Mouse (Mus musculus) C2C12 (cell line): ENCODE results near the gene Stoml3. TPM values are rescaled to one million over a fixed set of nuclear protein-coding genes. Genes with fewer than 3 reads are reported as not detected.

Experiments
- H3K27me3 ChIP-seq: one replicate; pipeline ENCODE4 v1.6.1; 2011; ENCODE audit not compliant: control insufficient read depth, insufficient read depth, insufficient read length
- H3K36me3 ChIP-seq: one replicate; pipeline ENCODE4 v1.6.1; 2011; ENCODE audit not compliant: control insufficient read depth, insufficient read depth
- H3K4me3 ChIP-seq: one replicate; pipeline ENCODE4 v1.5.1; 2011; ENCODE audit warnings: mild to moderate bottlenecking, control low read depth; ENCODE audit not compliant: poor library complexity, insufficient read depth, severe bottlenecking
- H3K79me2 ChIP-seq: one replicate; pipeline ENCODE4 v1.6.1; 2011; ENCODE audit not compliant: control insufficient read depth, insufficient read depth
- H3K79me3 ChIP-seq: one replicate; pipeline ENCODE4 v1.6.1; 2011; ENCODE audit warnings: low read depth, control low read depth
- H3ac ChIP-seq: one replicate; pipeline ENCODE3; 2011; ENCODE audit warnings: low read depth; ENCODE audit not compliant: control insufficient read depth, insufficient read length
- CEBPB ChIP-seq: IDR thresholded peaks from one replicate; pipeline ENCODE4 v1.6.1; 2011; ENCODE audit warnings: low read depth, mild to moderate bottlenecking, control low read depth, moderate library complexity
- CTCF ChIP-seq: IDR thresholded peaks from one replicate; pipeline ENCODE4 v1.5.1; 2011; ENCODE audit not compliant: control insufficient read depth, insufficient read depth, insufficient read length
- FOSL1 ChIP-seq: IDR thresholded peaks from one replicate; pipeline ENCODE4 v1.8.0; 2011; ENCODE audit warnings: mild to moderate bottlenecking, low read length; ENCODE audit not compliant: poor library complexity, insufficient read depth, severe bottlenecking
- MAX ChIP-seq: IDR thresholded peaks from one replicate; pipeline ENCODE4 v1.6.1; 2011; ENCODE audit warnings: mild to moderate bottlenecking, control low read depth
- MYOD1 ChIP-seq: IDR thresholded peaks from one replicate; pipeline ENCODE4 v1.6.1; 2011; ENCODE audit warnings: low read depth; ENCODE audit not compliant: control insufficient read depth, insufficient read length
- MYOG ChIP-seq: IDR thresholded peaks from one replicate; pipeline ENCODE4 v1.6.1; 2011; ENCODE audit not compliant: control insufficient read depth, insufficient read length; ENCODE audit errors: extremely low read depth
- USF1 ChIP-seq: IDR thresholded peaks from one replicate; pipeline ENCODE4 v1.6.1; 2011; ENCODE audit warnings: low read depth, mild to moderate bottlenecking, control low read depth, moderate library complexity
- polyA plus RNA-seq: library from polyadenylated mRNA; unstranded; fragments of >200 nt; fragmentation: generic; extraction: Trizol; gene quantifications from one replicate; pipeline ENCODE4 v1.2.1, GENCODE M21; 2012; ENCODE audit warnings: missing spikeins

Stoml3 gene
- polyA plus RNA-seq, 1 experiment, result 0.01 TPM

GRCm38 (mm10) chr3:53514221-53515065 lies 26.0 kb downstream of the Stoml3 start:
- H3K79me3 ChIP-seq, result no peaks in the 10 kb centered on the region
- H3K79me2 ChIP-seq, result no peaks in the 10 kb centered on the region
- H3K36me3 ChIP-seq, result no peaks in the 10 kb centered on the region
- no peak for TF ChIP-seq FOSL1
- no peak for TF ChIP-seq CEBPB
- no peak for TF ChIP-seq MYOG
- no peak for TF ChIP-seq MAX
- no peak for TF ChIP-seq CTCF
- no peak for TF ChIP-seq USF1
- TF ChIP-seq MYOD1, result no peak
- no peak overlapping the region for H3ac ChIP-seq
- peaks cover 11% of the 10 kb centered on the region for H3K27me3 ChIP-seq
- H3K4me3 ChIP-seq, result no peak overlapping the region

- Histone ChIP-seq H3ac (no peak overlapping the region), H3K36me3 (no peaks in the 10 kb centered on the region), H3K4me3 (no peak overlapping the region)
These were observed 34.3 kb downstream of the Stoml3 start for GRCm38 (mm10) chr3:53522794-53523193.

GRCm38 (mm10) chr3:53525737-53526136 lies 37.3 kb downstream of the Stoml3 start:
- Histone ChIP-seq H3K27me3 (peaks cover 14% of the 10 kb centered on the region), H3ac (no peak overlapping the region), H3K4me3 (no peak overlapping the region), H3K79me3 (no peaks in the 10 kb centered on the region), H3K79me2 (no peaks in the 10 kb centered on the region), H3K36me3 (no peaks in the 10 kb centered on the region)
- TF ChIP-seq FOSL1 (no peak), MYOG (no peak), USF1 (no peak), CEBPB (no peak), CTCF (no peak), MAX (no peak), MYOD1 (no peak)

More at GRCm38 (mm10) chr3:53522794-53523193, 34.3 kb downstream of the Stoml3 start:
- Histone ChIP-seq H3K79me3 (no peaks in the 10 kb centered on the region), H3K79me2 (no peaks in the 10 kb centered on the region), H3K27me3 (peaks cover 12% of the 10 kb centered on the region)
- no peak for TF ChIP-seq MYOD1
- no peak for TF ChIP-seq CEBPB

- Histone ChIP-seq H3K79me2 (no peaks in the 10 kb centered on the region), H3ac (no peak overlapping the region), H3K36me3 (no peaks in the 10 kb centered on the region), H3K4me3 (no peak overlapping the region), H3K27me3 (peaks cover 15% of the 10 kb centered on the region), H3K79me3 (no peaks in the 10 kb centered on the region)
- TF ChIP-seq FOSL1 (no peak), MYOD1 (no peak)
These were observed 41.9 kb downstream of the Stoml3 start for GRCm38 (mm10) chr3:53530305-53530704.

- peaks cover 13% of the 10 kb centered on the region for H3K27me3 ChIP-seq
- no peaks in the 10 kb centered on the region for H3K79me2 ChIP-seq
- H3ac ChIP-seq, result no peak overlapping the region
- TF ChIP-seq USF1 (no peak), MYOD1 (no peak), MAX (no peak), FOSL1 (no peak), CEBPB (no peak), CTCF (no peak)
- no peaks in the 10 kb centered on the region for H3K79me3 ChIP-seq
- no peak overlapping the region for H3K4me3 ChIP-seq
- no peaks in the 10 kb centered on the region for H3K36me3 ChIP-seq
These were observed 43.6 kb downstream of the Stoml3 start for GRCm38 (mm10) chr3:53532091-53532490.

GRCm38 (mm10) chr3:53552691-53553090 lies 64.2 kb downstream of the Stoml3 start:
- H3K4me3 ChIP-seq, result no peak overlapping the region
- TF ChIP-seq USF1, result no peak
- TF ChIP-seq MYOG, result no peak
- no peak for TF ChIP-seq FOSL1
- TF ChIP-seq CTCF, result no peak
- TF ChIP-seq CEBPB, result no peak
- TF ChIP-seq MAX, result no peak
- TF ChIP-seq MYOD1, result no peak
- no peaks in the 10 kb centered on the region for H3K79me2 ChIP-seq
- H3K79me3 ChIP-seq, result no peaks in the 10 kb centered on the region
- peaks cover 32% of the 10 kb centered on the region for H3K27me3 ChIP-seq
- no peaks in the 10 kb centered on the region for H3K36me3 ChIP-seq
- no peak overlapping the region for H3ac ChIP-seq
